Mouse (Mus musculus): ENCODE measurements around the gene Fam166b. TPM values are rescaled to one million over a fixed set of nuclear protein-coding genes. Genes with fewer than 3 reads are reported as not detected.

Fam166b gene
- total and polyA plus RNA-seq, 3 experiments, result not detected

DNA sequence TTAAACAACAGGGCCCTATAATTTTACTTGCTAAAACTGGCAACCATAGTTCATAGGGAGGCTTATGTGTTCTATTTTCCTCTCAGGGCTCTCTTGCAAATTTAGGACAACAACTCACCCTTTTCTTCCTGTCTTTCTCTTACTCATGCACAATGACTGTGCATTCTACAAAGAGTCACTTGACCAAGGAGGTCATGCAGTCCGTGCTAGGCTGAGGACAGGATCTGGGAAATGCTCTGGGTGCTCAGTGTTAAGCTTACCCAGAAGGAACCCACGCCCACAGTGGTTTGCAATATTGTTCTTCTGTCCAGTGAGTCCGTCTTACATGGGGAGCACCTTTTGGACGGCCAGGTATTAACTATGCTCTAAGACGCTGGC is 44.9 kb downstream of the Fam166b start:
- H3K27ac ChIP-seq (ENCODE audit: insufficient read depth, low read depth), result no peak overlapping the region
- H3K36me3 ChIP-seq (replicated peaks in 1 of 2; ENCODE audit: control insufficient read depth in 1 of 2, insufficient read depth in 1 of 2, low read length in 1 of 2), result no peaks in the 10 kb centered on the region
- H3K4me3 ChIP-seq (replicated peaks in 1 of 3; ENCODE audit: low read depth in 2 of 3, low read length in 2 of 3, poor library complexity in 1 of 3), result no peak overlapping the region
- H3K4me1 ChIP-seq (ENCODE audit: control insufficient read depth in 1 of 2, insufficient read depth in 2 of 2), result peaks cover 0 to 3% of the 10 kb centered on the region in 2 experiments; a peak in 1 of 4 replicates
- peaks cover 3% of the 10 kb centered on the region for H3K9me3 ChIP-seq (replicated peaks; ENCODE audit: low read length)
- no peaks in the 10 kb centered on the region for H3K79me2 ChIP-seq (replicated peaks; ENCODE audit: control insufficient read depth, extremely low read depth, insufficient read depth, poor library complexity, severe bottlenecking)
- in situ Hi-C loops (cut with MboI; ENCODE audit: low pct_ligation_motif_present, low pct_unique_long_range_greater_than_20kb, low sequenced_read_pairs), result no loop called here
- dilution Hi-C loops (cut with MboI; ENCODE audit: extremely low pct_ligation_motif_present, extremely low pct_unique_long_range_greater_than_20kb, low sequenced_read_pairs), result no loop called here
- H3K9ac ChIP-seq (ENCODE audit: insufficient read depth, low read depth), result no peak overlapping the region
- H3K4me2 ChIP-seq (ENCODE audit: insufficient read depth, low read depth, poor library complexity, severe bottlenecking), result no peak overlapping the region
- TF ChIP-seq KAT2A (IDR thresholded peaks at IDR 0.05; ENCODE audit: insufficient replicate concordance, low read length) (no peak), USF2 (conservative IDR thresholded peaks at IDR 0.05; ENCODE audit: low read depth, low read length) (no peak), MAZ (IDR thresholded peaks at IDR 0.05; ENCODE audit: low read depth, low read length) (no peak), TCF12 (IDR thresholded peaks at IDR 0.05; ENCODE audit: low read depth, low read length) (no peak), ZC3H11A (IDR thresholded peaks at IDR 0.05; ENCODE audit: low read depth, low read length) (no peak), GABPA (IDR thresholded peaks at IDR 0.05; ENCODE audit: insufficient replicate concordance, low read depth, low read length) (no peak), JUN (IDR thresholded peaks at IDR 0.05; ENCODE audit: insufficient read depth, low read depth, low read length) (no peak), TBP (conservative IDR thresholded peaks at IDR 0.05; ENCODE audit: low read depth, low read length) (no peak), MXI1 (IDR thresholded peaks at IDR 0.05; ENCODE audit: low read depth, low read length) (no peak), UBTF (IDR thresholded peaks at IDR 0.05; ENCODE audit: low read depth, low read length) (no peak), NELFE (IDR thresholded peaks at IDR 0.05; ENCODE audit: low read depth, low read length) (no peak), IRF4 (IDR thresholded peaks at IDR 0.05; ENCODE audit: low read depth, low read length) (no peak), HCFC1 (IDR thresholded peaks at IDR 0.05; ENCODE audit: low read depth, low read length) (no peak), CTCF (conservative IDR thresholded peaks at IDR 0.05 in 1 of 2, IDR thresholded peaks at IDR 0.05 in 1 of 2; ENCODE audit: low read depth in 2 of 2, low read length in 2 of 2) (no peak), SIN3A (IDR thresholded peaks at IDR 0.05; ENCODE audit: low read length) (no peak), CHD1 (IDR thresholded peaks at IDR 0.05; ENCODE audit: low read depth, low read length) (no peak), CHD2 (IDR thresholded peaks at IDR 0.05; ENCODE audit: low read length) (no peak), NRF1 (IDR thresholded peaks at IDR 0.05; ENCODE audit: low read depth, low read length) (no peak)
- peaks cover 5% of the 10 kb centered on the region for H3K27me3 ChIP-seq (replicated peaks)
- no peak for DNase-seq (ENCODE audit: extremely low read depth)

DNA sequence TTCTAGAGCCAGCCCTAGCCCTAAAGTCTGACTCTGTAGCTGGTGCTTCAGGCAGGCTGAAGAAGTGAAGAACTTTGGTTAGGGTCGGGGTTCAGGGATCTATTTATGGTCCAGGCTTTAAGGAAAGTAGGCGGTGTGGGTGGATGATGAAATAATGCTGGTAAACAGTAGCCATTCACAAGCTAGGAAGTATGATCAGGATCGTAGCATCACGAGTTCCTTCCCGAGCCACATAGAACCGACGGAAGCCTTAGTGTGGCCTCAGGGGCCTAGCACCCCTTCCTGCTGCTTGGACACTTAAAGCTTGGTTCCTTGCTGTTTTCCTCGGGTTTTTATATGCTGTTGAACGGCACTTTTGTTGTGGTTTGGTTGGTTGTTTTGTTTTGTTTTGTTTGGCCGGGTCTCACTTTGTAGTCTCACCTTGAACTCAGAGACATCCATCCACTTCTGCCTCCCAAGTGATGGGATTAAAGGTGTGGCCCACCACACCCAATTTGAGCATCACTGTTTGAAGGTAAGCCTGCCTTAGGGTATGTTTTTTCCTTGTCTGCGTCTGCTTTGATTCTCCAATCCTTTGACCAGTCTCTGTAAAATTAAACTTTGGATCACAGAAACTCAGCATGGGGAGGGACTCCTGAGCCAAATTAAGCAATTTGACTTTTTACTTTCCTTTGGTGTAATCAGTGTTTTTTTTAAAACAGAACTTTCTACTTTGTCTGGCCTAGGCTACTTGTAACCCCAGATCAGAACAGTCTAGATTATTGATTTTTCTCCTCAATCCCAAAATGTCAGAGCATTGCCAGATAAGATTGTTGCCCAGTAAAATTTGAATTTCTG is 45.5 kb downstream of the Fam166b start:
- TF ChIP-seq USF2 (conservative IDR thresholded peaks at IDR 0.05; ENCODE audit: low read depth, low read length), result no peak
- TF ChIP-seq USF1 (IDR thresholded peaks at IDR 0.05; ENCODE audit: low read depth, low read length), result no peak
- no peak for TF ChIP-seq ETS1 (conservative IDR thresholded peaks at IDR 0.05; ENCODE audit: low read depth, low read length)
- no peak for TF ChIP-seq SIN3A (IDR thresholded peaks at IDR 0.05; ENCODE audit: low read length)
- no peak for TF ChIP-seq ZC3H11A (IDR thresholded peaks at IDR 0.05; ENCODE audit: low read depth, low read length)
- no peak for TF ChIP-seq E2F4 (IDR thresholded peaks at IDR 0.05; ENCODE audit: insufficient replicate concordance, low read depth, low read length)
- TF ChIP-seq ZKSCAN1 (IDR thresholded peaks at IDR 0.05; ENCODE audit: borderline replicate concordance, low read depth, low read length), result no peak
- TF ChIP-seq NRF1 (IDR thresholded peaks at IDR 0.05; ENCODE audit: low read depth, low read length), result no peak
- TF ChIP-seq ELF1 (IDR thresholded peaks at IDR 0.05; ENCODE audit: low read depth, low read length), result no peak
- no peak for TF ChIP-seq ZNF384 (IDR thresholded peaks at IDR 0.05; ENCODE audit: low read depth, low read length)
- no peak for TF ChIP-seq RCOR1 (conservative IDR thresholded peaks at IDR 0.05; ENCODE audit: low read depth, low read length)
- no peak for TF ChIP-seq POLR2A (IDR thresholded peaks at IDR 0.05; ENCODE audit: low read depth, low read length)
- no peak for TF ChIP-seq CHD1 (IDR thresholded peaks at IDR 0.05; ENCODE audit: low read depth, low read length)
- TF ChIP-seq MAZ (IDR thresholded peaks at IDR 0.05; ENCODE audit: low read depth, low read length), result no peak
- TF ChIP-seq TCF12 (IDR thresholded peaks at IDR 0.05; ENCODE audit: low read depth, low read length), result no peak
- TF ChIP-seq MEF2A (IDR thresholded peaks at IDR 0.05; ENCODE audit: borderline replicate concordance, low read depth, low read length), result no peak
- no peak for TF ChIP-seq MAFK (IDR thresholded peaks at IDR 0.05; ENCODE audit: insufficient replicate concordance, low read length)
- TF ChIP-seq JUND (conservative IDR thresholded peaks at IDR 0.05; ENCODE audit: low read depth, low read length), result no peak
- TF ChIP-seq HCFC1 (IDR thresholded peaks at IDR 0.05; ENCODE audit: low read depth, low read length), result no peak
- Histone ChIP-seq H3K27ac (ENCODE audit: insufficient read depth, low read depth) (no peak overlapping the region), H3K79me2 (replicated peaks; ENCODE audit: control insufficient read depth, extremely low read depth, insufficient read depth, poor library complexity, severe bottlenecking) (no peaks in the 10 kb centered on the region), H3K27me3 (replicated peaks) (peaks cover 5% of the 10 kb centered on the region), H3K4me2 (ENCODE audit: insufficient read depth, low read depth, poor library complexity, severe bottlenecking) (no peak overlapping the region), H3K9me3 (replicated peaks; ENCODE audit: low read length) (peaks cover 3% of the 10 kb centered on the region), H3K4me3 (replicated peaks in 1 of 3; ENCODE audit: low read depth in 2 of 3, low read length in 2 of 3, poor library complexity in 1 of 3) (no peak overlapping the region), H3K4me1 (ENCODE audit: control insufficient read depth in 1 of 2, insufficient read depth in 2 of 2) (no peaks in the 10 kb centered on the region), H3K36me3 (replicated peaks in 1 of 2; ENCODE audit: control insufficient read depth in 1 of 2, insufficient read depth in 1 of 2, low read length in 1 of 2) (no peaks in the 10 kb centered on the region), H3K9ac (ENCODE audit: insufficient read depth, low read depth) (no peak overlapping the region)
- dilution Hi-C loops (cut with MboI; ENCODE audit: extremely low pct_ligation_motif_present, extremely low pct_unique_long_range_greater_than_20kb, low sequenced_read_pairs) (no loop called here), in situ Hi-C loops (cut with MboI; ENCODE audit: low pct_ligation_motif_present, low pct_unique_long_range_greater_than_20kb, low sequenced_read_pairs) (no loop called here)
- no peak for DNase-seq (ENCODE audit: extremely low read depth)
